Mouse (Mus musculus): ENCODE results near the gene Tril. TPM values are rescaled to one million over a fixed set of nuclear protein-coding genes. Genes with fewer than 3 reads are reported as not detected.

Gene Tril
- polyA plus RNA-seq, 3 experiments from 2014 or later = not detected

Other genes with a start within 250 kb of the Tril start
- gene Cpvl, start 157.8 kb upstream of the Tril start, polyA plus RNA-seq (2017; shearing (Covaris generic)) = not detected
- gene Chn2, start 218.7 kb upstream of the Tril start, polyA plus RNA-seq (2017; shearing (Covaris generic)) = 10 to 100 TPM in 1 of 3 experiments, 1 to 10 TPM in 2; 8.4 to 14.5 (median 9.5) TPM